Comparison of ENCODE assay signal across 16 mouse cellular contexts in the genomic region with DNA sequence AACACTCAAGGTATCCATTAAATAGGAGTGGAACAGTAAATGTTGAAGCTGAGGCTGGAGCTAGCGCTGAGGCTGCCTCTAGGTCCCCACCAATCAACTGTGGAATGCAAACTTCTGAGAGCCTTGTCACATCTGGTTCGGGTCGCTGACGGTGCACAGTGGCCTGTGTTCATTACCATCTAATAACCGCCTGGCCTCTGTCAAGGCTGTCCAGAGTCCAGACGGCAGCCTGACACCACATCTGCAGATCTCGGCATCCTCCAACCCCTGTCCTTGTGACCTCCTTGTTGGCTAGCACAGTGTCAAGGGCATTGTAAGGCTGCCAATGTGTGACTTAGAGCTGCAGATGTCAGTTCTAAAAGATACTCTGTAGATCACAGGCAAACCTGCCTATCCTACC.
DNase-seq lines count a peak whose midpoint lies in the region; ATAC-seq lines count a peak whose summit lies in the region.
"Had no signal": no experiment of that assay in that cellular context is flagged by ENCODE, and none has a peak within 500 bp of the region (broad histone marks: within the 10 kb centered on the region; RNA-seq: fewer than 3 reads in every experiment).

No protein-coding gene starts in this region.

- no peak overlapping the region for H3K4me3 ChIP-seq in heart, embryonic 10.5 days
- no peak overlapping the region for H3K4me3 ChIP-seq in intestine, embryonic 16.5 days (ENCODE audit: low read length)
- H3K4me3 ChIP-seq: heart, embryonic 15.5 days; hindbrain, embryonic 12.5 days; midbrain, embryonic 10.5 days had no signal

- H3K4me2 ChIP-seq in intestine, embryonic 16.5 days (ENCODE audit: low read depth, low read length): no peak overlapping the region
- H3K4me2 ChIP-seq: heart, embryonic 15.5 days; hindbrain, embryonic 12.5 days had no signal

- no peak overlapping the region for H3K27ac ChIP-seq in heart, embryonic 10.5 days
- H3K27ac ChIP-seq in intestine, embryonic 16.5 days (ENCODE audit: low read length): no peak overlapping the region
- H3K27ac ChIP-seq: heart, embryonic 15.5 days; hindbrain, embryonic 12.5 days; midbrain, embryonic 10.5 days had no signal

- DNase-seq in heart, adult 11 months: peak; percentile 83
- DNase-seq in heart, embryonic 10.5 days (ENCODE audit: low spot score): no peak
- DNase-seq in retina, embryonic 14.5 days (ENCODE audit: low spot score): peak; percentile 13
- no peak for DNase-seq in retina, postnatal 1 day
- DNase-seq in frontal cortex, postnatal 10 days (ENCODE audit: low spot score in 2 of 2): no peak
- no peak for DNase-seq in cerebellum, adult 11-12 months
- DNase-seq in thymus, postnatal 0 days (ENCODE audit: low spot score): no peak
- DNase-seq: gastrocnemius, postnatal 36 days; kidney, adult 2 months; liver; lung, adult 2 months; thymus, postnatal 4 days had no signal

- H3K36me3 ChIP-seq in heart, embryonic 10.5 days: no peaks in the 10 kb centered on the region
- H3K36me3 ChIP-seq in intestine, embryonic 16.5 days (ENCODE audit: control insufficient read depth, insufficient read depth, low read length): no peaks in the 10 kb centered on the region
- H3K36me3 ChIP-seq: heart, embryonic 15.5 days; hindbrain, embryonic 12.5 days; midbrain, embryonic 10.5 days had no signal

- peaks cover 12% of the 10 kb centered on the region; the same call in 1 of the 2 replicates for H3K4me1 ChIP-seq in heart, embryonic 10.5 days
- peaks cover 12% of the 10 kb centered on the region; the same call in 1 of the 2 replicates for H3K4me1 ChIP-seq in intestine, embryonic 16.5 days (ENCODE audit: control insufficient read depth, insufficient read depth, low read length)
- H3K4me1 ChIP-seq: hindbrain, embryonic 12.5 days had no signal

- H3K27me3 ChIP-seq in heart, embryonic 10.5 days (ENCODE audit: insufficient read depth, poor library complexity, severe bottlenecking): no peaks in the 10 kb centered on the region
- no peaks in the 10 kb centered on the region for H3K27me3 ChIP-seq in intestine, embryonic 16.5 days (replicated peaks; ENCODE audit: control insufficient read depth, insufficient read depth, low read length)
- H3K27me3 ChIP-seq: heart, embryonic 15.5 days had no signal

- 14% methylated on average over 7 of the region's 7 CpGs for WGBS in heart, embryonic 10.5 days
- 21% methylated on average over 7 of the region's 7 CpGs for WGBS in intestine, embryonic 16.5 days

- no peaks in the 10 kb centered on the region for H3K9me3 ChIP-seq in heart, embryonic 10.5 days
- H3K9me3 ChIP-seq in intestine, embryonic 16.5 days (ENCODE audit: control insufficient read depth, low read length): no peaks in the 10 kb centered on the region
- H3K9me3 ChIP-seq: heart, embryonic 15.5 days; hindbrain, embryonic 12.5 days; midbrain, embryonic 10.5 days had no signal

- no peak overlapping the region for H3K9ac ChIP-seq in intestine, embryonic 16.5 days (ENCODE audit: low read depth, low read length)
- H3K9ac ChIP-seq: heart, embryonic 15.5 days; hindbrain, embryonic 12.5 days had no signal

- peak; percentile 67 for ATAC-seq in intestine, embryonic 16.5 days

Comparison
In these comparisons a context has a peak if more than half of its experiments do, and no peak if none do; other contexts are left out.
1. DNase-seq: peak in heart, adult 11 months (single experiment) and retina, embryonic 14.5 days (single experiment); none in heart, embryonic 10.5 days (single experiment), retina, postnatal 1 day (single experiment), frontal cortex, postnatal 10 days (0 of 2), cerebellum, adult 11-12 months (single experiment) and thymus, postnatal 0 days (single experiment).